Mouse (Mus musculus) regulatory T cell (primary cell): Measurements from ENCODE around the gene Ino80d.

ENCODE experiments used
- in situ Hi-C: fragments of 300-600 bp; cut with MboI, MseI; formaldehyde crosslinking; loops from one replicate; pipeline ENCODE4 v1.15.1; 2025; ENCODE audit warnings: high pct_unique_total_duplicates

Gene Ino80d

DNA sequence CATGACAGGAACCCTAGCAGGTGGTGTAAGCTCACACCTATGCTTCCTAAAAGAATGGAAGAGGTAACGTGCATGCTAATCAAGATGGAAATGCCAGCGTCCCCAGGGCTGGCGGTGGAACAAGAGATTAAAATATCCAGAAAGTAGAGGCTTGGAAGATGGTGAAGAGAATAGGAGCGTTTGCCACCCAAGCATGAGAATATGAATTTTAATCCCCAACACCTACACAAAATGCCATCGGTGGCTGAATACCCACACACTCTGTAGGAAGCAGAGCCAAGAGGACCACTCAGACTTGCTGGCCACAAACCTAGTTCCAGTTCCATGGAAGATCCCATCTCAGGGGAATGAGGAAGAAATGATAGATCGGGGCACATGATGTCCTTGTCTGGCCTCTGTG is 195.2 kb downstream of the Ino80d start:
- in situ Hi-C loops, result no loop called here

DNA sequence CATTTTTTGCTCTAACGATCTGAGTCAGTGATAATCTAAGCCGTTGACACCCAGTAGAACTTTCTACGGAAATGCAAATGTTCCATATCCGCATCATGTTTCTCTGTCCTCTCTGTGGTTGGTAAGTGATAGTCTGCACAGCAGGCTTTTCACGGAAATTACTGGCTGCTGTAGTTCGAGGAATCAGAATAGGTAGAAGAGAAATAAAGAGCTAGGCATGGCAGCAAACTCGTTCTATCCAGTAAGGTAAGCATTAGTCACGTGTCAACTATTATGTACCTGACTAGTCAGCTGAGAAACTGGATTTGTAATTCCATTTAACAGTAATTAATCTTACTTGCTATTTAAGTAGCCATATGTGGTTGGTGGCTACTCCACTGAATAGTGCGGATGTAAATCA is 197.9 kb downstream of the Ino80d start:
- in situ Hi-C loops, result no loop called here

DNA sequence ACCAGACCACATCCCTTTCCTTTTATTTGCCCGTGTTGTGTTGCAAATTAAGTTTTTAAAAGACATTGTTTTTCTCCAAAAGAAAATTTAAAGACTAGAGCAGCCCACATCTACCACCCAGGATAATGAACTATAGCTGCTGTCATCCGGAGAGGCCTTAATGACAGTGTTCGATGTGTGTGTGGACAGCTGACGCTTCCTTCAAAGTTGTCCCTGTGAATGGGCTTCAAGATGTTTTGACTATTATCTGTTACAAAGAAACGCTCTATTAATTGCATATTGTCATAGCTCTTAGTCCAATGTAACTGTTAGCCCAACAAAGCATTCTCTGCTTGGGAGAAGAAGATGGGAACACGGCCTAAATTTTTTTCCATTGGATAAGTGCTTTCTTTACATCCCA is 200.0 kb downstream of the Ino80d start:
- in situ Hi-C loops, result no loop called here

DNA sequence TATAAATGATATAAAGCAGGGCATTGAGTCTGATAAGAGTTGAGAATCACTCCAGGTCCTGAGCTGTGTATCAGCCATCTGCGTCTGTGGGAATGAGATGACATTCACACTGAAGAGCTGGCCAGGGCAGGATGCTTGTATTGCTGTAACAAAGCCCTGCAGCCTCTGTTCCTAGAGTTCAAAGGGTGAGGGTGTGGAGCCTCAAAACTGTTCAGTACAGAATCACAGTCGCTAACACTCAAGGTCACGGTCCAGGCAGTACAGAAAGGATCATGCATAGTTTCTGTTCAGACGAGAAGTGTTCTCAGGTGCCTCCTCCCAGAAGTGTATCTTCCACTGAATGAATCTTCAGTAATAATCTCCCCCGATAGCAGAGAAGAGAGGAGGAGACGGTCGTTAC is 203.0 kb downstream of the Ino80d start:
- in situ Hi-C loops, result no loop called here

DNA sequence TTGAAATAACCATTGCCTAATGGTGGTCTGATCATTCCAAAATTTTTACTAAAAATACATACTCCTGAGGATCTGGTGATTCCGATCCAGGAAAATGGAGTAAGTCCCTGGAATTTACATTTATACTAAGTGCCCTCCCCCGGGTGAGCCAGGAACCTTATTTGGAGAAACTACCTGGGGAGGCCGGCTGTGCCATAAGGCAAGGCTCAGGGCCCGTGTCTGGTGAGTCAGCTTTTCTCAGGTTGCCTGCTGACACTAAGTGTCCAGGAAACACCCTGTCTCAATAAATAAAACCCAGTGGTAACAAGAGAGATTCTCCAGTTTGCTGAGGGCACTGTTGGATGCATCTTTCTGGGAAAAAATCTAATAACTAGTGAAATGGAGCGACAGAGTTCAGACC is 205.3 kb downstream of the Ino80d start:
- in situ Hi-C loops, result no loop called here

DNA sequence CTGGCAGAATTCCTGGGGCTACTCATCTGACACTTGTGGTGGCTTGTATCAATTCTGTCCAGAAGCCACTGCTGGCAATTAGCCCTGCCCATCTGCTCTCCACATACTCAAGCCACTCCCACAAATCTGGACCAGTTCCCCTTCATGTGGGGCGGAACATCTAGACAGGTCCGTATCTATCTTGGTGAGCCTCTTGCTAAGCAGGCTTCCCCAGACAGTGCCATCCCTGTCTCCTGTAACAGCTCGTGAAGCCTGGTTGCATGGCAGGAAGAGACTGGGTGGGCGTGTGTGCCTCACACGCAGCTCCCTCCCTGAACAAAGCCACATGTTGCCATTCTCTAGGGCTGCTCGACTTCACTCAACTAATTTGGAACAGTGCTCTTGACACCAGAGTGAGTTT is 206.0 kb downstream of the Ino80d start:
- in situ Hi-C loops, result no loop called here
